Mouse (Mus musculus): ENCODE results near the gene Prkaca.

Prkaca gene

DNA sequence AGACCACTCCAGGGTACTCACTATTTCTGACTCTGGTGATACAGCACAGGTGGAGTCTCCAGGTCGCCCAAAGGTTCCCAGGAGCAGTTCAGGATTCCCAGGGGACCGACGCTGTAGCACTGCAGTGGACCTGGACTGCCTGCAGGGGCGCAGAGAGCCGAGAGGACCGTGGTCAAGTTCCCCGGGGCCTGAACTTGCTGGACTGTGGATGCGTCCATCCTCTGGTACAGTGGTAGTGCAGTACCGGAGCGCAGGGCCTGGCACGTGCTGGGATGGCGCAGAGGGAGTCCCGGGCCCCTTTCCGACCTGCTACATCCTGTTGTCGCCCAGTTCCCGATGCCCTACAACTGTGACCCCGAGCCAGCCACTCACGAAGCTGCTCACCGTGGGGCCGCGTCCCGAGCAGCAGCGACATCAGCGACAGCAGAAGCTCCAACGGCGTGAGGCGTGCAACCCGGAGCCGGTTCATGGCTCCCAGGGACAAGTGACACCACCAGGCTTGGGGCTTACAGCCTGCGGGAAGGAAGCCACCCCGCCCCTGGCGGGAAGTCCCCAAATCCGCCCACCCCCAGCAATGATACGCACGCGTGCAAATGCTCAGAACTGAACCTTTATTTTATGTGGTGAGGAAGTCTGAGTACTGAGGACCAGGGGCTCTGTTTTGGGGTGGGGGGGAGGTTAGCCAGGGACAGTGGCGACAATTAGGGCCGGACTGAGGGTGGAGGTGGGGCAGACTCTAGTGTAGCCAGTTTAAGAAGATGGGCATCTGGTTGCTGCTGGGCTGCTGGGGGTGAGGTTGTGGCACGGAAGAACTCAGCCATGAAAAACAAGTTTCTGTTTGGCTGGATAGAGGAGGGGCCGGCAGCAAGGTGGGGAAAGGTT lies 69.5 kb downstream of the Prkaca start, which contains the start of gene Il27ra:
TSS of gene Il27ra (minus strand) at position 524 of the 882 bp plus-strand sequence.
- H3K27me3 ChIP-seq (ENCODE audit: insufficient read depth, low read length): peaks cover 62% of the 10 kb centered on the region
- peaks cover 52% of the 10 kb centered on the region for H3K4me1 ChIP-seq (replicated peaks; ENCODE audit: low read depth, low read length)
- H3K9me3 ChIP-seq (ENCODE audit: low read length): no peaks in the 10 kb centered on the region
- no peak for TF ChIP-seq NANOG (IDR thresholded peaks at IDR 0.05; ENCODE audit: borderline replicate concordance, low read length)
- peak; percentile 51 for TF ChIP-seq CTCF (conservative IDR thresholded peaks at IDR 0.05; ENCODE audit: low read length)
- H3K4me3 ChIP-seq (replicated peaks; ENCODE audit: low read length): peak within 1 kb of the TSS; percentile 76
- H3K36me3 ChIP-seq (ENCODE audit: insufficient read depth, low read length): no peaks in the 10 kb centered on the region

DNA sequence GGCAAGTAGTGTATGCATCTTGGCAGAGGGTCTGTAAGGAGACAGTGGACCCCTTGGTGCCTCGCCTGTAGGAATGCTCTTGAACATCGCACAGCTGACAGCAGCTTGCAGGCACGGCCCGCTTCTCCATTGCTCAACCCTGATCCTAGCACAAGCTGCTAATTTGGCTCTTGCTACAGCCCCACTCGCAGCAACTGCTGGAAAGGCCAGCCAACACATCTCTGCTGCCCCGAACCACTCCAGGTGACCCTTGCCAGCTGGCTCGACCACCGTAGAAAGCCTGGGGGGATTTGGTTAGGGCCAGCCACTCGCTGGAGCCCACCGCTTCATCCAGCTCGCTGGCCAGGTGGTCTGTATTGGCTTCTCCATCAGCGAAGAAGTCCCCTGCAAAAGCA lies 70.2 kb downstream of the Prkaca start:
- Histone ChIP-seq H3K36me3 (ENCODE audit: insufficient read depth, low read length) (no peaks in the 10 kb centered on the region), H3K9me3 (ENCODE audit: low read length) (no peaks in the 10 kb centered on the region), H3K27me3 (ENCODE audit: insufficient read depth, low read length) (peaks cover 59% of the 10 kb centered on the region), H3K4me3 (replicated peaks; ENCODE audit: low read length) (peak overlapping the region; percentile 76), H3K4me1 (replicated peaks; ENCODE audit: low read depth, low read length) (peaks cover 55% of the 10 kb centered on the region)
- no peak for TF ChIP-seq POU5F1 (IDR thresholded peaks at IDR 0.05; ENCODE audit: borderline replicate concordance, low read length)
- TF ChIP-seq NANOG (IDR thresholded peaks at IDR 0.05; ENCODE audit: borderline replicate concordance, low read length): no peak
- TF ChIP-seq CTCF (conservative IDR thresholded peaks at IDR 0.05; ENCODE audit: low read length): no peak

DNA sequence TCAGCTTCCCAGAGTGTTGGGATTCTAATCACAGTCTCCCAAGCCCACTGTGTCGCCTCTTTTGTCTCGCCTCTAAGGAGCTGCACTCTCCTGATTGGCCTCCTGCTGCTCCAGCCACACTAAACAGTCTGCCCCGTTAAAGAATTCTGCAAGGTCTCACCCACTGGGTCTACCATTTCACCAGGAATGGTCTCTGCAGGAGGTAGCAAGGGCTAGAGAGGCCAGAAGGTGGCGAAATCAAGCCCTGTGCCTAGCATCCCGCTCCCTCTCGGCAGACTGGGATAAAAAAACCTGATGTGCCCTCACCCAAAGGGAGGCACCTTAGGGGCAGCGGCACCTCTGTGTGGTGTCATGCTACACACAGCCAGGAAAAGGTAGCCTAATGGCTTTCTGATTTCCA lies 71.3 kb downstream of the Prkaca start:
- peaks cover 58% of the 10 kb centered on the region for H3K27me3 ChIP-seq (ENCODE audit: insufficient read depth, low read length)
- no peaks in the 10 kb centered on the region for H3K9me3 ChIP-seq (ENCODE audit: low read length)
- H3K4me1 ChIP-seq (replicated peaks; ENCODE audit: low read depth, low read length): peaks cover 58% of the 10 kb centered on the region
- TF ChIP-seq CTCF (conservative IDR thresholded peaks at IDR 0.05; ENCODE audit: low read length): no peak; the same call in 1 of the 2 replicates
- TF ChIP-seq POU5F1 (IDR thresholded peaks at IDR 0.05; ENCODE audit: borderline replicate concordance, low read length): no peak
- TF ChIP-seq NANOG (IDR thresholded peaks at IDR 0.05; ENCODE audit: borderline replicate concordance, low read length): no peak
- H3K36me3 ChIP-seq (ENCODE audit: insufficient read depth, low read length): no peaks in the 10 kb centered on the region
- peak overlapping the region; percentile 73 for H3K4me3 ChIP-seq (replicated peaks; ENCODE audit: low read length)

DNA sequence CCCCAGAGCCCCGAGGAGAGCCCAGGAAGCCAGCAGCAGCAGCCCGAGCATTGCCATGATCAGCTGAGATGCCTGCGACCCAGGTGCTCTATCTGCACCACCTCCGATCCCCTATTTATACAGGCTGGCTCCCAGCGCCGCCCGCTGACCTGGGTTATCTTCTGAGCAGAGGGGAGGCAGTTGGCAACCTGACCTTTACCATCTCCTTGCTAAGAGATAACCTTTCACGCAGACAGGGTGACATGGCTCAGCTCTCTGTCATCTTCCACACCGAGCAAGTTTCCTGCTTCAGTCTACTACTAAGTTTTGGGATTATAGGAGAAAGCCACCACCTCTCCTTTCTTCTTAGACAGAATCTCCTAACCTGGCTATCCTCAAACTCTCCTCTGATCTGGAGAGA lies 72.1 kb downstream of the Prkaca start, which contains the start of gene Rln3:
TSS of gene Rln3 (minus strand) at position 101 of the 400 bp plus-strand sequence.
- H3K36me3 ChIP-seq (ENCODE audit: insufficient read depth, low read length): no peaks in the 10 kb centered on the region
- peaks cover 58% of the 10 kb centered on the region for H3K27me3 ChIP-seq (ENCODE audit: insufficient read depth, low read length)
- TF ChIP-seq NANOG (IDR thresholded peaks at IDR 0.05; ENCODE audit: borderline replicate concordance, low read length) (no peak), CTCF (conservative IDR thresholded peaks at IDR 0.05; ENCODE audit: low read length) (no peak), POU5F1 (IDR thresholded peaks at IDR 0.05; ENCODE audit: borderline replicate concordance, low read length) (no peak)
- H3K4me1 ChIP-seq (replicated peaks; ENCODE audit: low read depth, low read length): peaks cover 52% of the 10 kb centered on the region
- peak within 1 kb of the TSS; percentile 73 for H3K4me3 ChIP-seq (replicated peaks; ENCODE audit: low read length)
- H3K9me3 ChIP-seq (ENCODE audit: low read length): no peaks in the 10 kb centered on the region

All from E14TG2a.4 (cell line).